Mouse (Mus musculus): ENCODE results near the gene 4930442H23Rik.
"Not testable (repeated sequence)": the region's sequence is repeated elsewhere in the genome, so short reads cannot be mapped to it uniquely, and the experiment has no call there.

Gene 4930442H23Rik

DNA sequence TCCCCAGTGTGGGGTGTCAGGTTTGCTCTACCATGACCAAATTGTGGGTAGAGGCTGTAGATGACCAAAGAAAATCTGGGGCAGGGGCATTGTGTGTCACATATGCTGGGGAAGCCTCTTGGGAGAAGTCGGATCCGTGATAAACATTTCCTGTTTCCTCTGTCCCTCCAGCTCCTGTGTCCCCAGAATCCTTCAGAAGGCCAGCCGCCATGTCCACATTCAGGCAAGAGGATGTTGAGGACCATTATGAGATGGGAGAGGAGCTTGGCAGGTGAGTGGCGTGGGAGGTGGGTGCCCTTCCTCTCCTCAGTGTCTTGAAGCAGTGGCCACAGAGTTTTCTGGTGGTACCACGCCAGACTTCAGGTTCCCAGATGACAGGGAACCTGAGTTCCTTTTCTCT lies at the start of gene 4930442H23Rik:
4930442H23Rik (minus strand) TSS at position 45 of the 400 bp plus-strand sequence.
- no peak for DNase-seq

DNA sequence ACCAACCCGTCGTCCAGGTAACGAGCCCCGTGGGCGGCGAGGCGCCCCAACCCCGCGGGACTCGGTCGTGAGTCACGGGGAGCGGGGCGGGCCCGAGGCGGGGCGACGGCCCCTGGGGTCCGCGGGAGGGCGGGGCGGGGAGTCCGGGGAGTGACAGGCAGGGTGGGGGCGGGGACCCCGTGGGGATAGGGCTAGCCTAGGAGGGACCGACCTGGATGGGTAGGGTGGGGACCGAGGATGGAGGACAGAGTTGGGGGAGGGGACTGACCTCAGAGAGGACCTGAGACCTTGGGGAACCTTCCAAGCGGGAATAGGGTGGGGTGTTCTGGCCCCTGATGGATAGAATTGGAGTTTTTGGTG lies 49.6 kb upstream of the 4930442H23Rik start:
- no peak for DNase-seq

DNA sequence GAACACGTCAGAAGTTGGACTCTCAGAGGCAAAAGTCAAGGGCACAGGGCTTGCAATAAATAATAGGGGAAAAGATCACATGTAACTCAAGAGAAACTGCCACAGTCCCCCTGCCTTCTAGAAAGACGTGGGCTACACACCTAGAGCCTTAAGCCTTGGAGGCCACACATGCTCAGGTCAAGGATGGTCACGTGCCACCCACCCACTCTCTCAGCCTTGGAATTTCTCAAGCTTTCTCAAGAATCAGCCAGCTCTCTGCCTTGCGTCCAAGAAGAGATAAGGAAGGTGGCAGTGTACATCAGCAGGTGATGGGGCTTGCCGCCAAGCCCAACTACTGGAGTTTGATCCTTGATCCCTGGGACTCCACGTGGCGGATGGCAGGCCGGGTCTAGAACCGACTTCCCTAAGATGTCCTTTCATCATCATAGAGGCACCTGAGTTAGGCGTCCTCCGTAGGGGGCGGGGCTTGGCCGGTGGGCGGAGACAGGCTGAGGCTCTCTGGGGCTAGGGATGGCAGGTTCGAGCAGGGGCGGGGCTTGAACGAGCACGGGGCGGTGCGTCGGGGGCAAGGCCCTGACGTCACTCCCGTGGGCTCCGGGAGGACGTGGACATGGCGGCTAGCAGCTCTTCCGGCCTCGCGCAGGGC lies 49.1 kb upstream of the 4930442H23Rik start, which contains the start of gene Zfr2:
Zfr2 (plus strand) TSS at position 576 of the 646 bp plus-strand sequence.
- DNase-seq, result peak; percentile 91 to 93

DNA sequence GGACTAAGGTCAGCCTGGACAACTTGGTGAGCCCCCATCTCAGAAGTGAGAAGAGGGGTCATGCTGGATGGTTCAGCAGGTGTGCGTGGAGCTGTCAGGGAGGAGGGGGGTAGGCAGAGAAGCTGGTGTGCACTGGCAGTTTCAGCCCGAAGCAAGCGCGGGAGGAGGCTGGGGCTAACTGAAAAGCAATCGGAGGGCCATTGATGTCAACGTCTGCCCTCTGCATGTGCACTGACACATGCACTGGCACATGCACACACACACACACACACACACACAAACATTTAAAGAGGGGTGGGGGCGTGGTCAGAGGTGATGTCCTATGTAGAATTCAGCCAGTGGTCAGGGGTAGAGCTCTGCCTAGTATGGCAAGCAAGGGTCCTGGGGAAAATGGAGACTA lies 47.8 kb upstream of the 4930442H23Rik start:
- no peak for DNase-seq

DNA sequence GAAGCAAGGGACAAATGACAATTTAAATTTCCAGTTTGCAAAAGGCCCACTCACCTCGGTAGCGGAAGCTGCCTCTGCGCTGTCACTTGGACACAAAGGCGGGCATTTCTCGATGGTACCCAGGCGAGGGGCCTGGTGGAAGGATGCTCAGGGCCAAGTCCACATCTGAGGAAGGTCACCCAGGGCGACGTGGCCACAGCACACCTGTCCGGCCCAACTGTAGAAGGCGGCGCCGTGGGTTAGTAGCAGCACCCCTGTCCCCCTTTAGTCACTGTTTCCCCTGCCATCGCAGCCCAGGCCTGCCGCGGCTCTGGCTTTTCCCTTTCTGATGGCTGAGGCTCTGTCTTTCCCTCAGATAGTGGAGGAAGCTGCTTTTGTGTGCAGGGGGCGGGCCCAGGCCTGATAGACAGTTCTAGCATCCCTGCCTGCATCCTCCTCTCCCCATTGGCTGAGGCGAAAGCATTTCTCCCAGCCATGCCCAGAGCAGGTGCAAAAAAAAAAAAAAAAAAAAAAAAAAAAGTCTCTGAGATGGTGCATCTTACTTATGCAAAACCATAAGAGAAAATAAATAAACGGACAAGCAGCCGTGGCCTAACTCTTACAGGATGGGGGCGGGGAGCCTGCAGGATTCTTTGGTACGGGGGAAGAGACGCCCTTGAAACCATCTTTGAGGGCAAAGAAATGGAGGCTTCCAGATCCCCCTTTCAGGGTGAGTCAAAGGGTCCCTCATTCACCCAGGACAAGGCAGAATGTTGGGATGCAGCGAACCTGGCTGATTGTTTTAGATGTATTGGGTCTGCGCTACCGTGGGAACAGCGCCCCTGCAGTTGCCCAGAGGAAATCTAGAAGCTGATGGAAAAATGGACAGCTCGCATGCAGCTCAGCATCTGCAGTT lies 47.0 kb upstream of the 4930442H23Rik start, which contains the start of gene Atcay:
Atcay (minus strand) TSS at position 396 of the 895 bp plus-strand sequence.
- no peak for DNase-seq

DNA sequence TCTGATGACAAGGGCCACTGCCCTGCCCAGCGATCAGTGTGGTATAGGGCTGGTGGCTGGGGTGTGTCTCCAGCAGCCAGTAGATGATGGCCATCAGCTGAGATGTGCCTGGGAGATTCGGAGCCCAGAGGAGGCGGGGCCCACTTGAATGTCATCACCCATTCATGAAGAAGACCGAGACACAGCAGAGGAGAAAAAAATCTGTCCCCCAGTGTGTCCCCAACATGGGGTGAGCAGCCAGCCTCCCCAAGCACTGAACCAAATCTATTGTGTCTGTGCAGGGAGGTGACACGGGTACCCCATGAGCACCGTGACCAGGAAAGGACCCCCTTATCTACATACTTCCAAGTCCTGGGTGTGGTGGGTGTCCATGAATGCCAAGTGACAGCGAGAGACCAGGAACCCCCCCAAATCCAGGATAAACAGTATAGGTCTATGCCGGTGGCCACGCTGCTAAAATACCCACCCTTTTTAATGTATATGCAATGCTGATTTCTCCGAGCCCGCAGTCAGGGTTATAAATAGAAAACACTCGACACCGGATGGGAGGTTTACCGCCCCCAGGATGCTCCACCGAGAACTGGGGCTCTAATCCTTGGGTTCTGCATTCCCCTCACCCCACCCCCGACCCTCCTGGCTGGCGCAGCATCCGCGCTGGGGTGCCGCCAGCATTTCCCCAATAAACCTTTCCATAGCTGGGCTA lies 46.2 kb upstream of the 4930442H23Rik start:
- no peak for DNase-seq

DNA sequence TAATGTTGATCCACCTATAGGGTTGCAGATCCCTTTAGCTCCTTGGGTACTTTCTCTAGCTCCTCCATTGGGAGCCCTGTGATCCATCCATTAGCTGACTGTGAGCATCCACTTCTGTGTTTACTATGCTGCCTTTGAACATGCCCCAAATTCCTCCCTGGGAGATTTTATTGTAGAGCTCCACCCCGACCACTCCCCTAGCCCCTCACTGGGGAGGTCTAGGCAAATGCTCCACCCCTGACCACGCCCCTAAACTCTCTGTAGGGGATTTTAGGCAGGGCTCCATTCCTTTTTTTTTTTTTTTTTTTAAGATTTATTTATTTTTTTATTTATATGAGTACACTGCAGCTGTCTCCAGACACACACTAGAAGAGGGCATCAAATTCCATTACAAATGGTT lies 40.1 kb upstream of the 4930442H23Rik start:
- DNase-seq, result not testable (repeated sequence)

DNA sequence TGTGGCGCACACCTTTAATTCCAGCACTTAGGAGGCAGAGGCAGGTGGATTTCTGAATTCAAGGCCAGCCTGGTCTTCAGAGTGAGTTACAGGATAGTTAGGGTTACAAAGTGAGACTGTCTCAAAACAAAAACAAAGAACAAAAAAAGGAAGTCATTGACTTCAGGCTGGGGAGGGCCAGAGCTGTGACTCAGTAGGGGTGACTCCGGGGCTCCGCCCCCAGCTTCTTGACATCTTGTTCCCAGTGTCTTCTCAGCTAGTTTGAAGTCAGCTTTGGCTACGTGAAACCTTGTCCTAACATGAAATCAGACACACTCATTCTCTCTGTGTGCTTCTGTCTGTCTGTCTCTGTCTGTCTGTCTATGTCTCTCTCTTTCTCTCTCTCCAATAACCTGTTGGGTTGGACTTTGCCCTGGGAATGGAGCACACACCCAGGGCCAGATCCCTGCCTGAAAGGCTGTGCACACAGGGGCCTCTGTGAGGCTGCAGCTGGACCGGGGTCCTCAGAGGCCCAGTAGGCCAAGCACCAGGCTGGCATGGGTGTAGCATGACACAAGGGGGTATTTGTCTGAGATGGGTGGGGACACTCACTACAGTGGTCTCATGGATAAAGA lies 37.9 kb upstream of the 4930442H23Rik start:
- DNase-seq, result no peak

DNA sequence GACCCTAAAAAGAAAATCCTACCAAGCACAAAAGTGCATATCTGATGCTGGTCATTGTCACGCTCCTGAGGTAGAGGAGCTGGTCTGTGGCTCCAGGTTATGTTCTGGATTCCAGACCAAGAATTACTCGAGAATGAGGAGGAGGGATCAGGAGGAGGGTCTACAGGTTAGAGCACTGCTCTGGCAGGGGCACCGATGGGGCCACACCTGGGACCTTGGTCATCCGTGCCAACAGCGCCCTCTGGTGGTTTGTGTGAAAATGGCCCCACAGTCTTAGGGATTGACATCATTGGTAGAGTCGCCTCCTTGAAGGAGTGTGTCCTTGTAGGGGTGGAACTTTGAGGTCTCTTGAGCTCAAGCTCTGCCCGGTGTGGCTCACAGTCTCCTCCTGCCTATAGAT lies 34.3 kb upstream of the 4930442H23Rik start:
- peak; percentile 52 to 79 for DNase-seq

DNA sequence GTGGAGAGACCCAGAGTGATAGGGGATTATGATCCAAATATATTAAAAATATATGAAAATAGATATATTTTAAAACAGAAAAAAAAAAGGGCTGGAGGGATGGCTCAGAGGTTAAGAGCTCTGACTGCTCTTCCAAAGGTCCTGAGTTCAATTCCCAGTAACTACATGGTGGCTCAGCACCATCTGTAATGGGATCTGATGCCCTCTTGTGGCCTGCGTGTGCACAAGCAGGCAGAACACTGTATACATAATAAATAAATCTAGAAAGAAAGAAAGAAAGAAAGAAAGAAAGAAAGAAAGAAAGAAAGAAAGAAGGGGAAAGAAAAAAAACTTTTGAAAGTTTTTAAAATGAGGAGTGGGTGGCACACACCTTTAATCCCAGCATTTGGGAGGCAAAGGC lies 33.6 kb upstream of the 4930442H23Rik start:
- not testable (repeated sequence) for DNase-seq

DNA sequence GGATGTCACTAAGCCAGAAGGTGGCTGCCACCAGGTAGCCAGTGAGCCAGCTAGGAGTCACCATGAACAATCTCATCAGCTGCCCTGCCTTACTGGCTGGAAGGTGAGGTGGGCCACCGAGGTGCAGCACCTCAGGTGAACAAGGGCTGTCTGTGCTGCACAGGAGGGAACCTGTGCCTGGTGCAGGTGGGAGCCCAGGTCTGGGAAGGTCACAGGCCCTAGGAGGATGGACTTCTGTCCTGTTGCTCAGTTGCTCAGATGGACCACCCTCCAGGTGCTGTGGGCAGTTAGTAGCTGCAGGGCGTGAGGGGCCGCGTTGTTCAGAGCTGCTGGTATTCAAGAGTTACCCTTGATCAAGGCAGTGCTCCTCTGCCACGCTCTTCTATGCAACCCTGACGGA lies 33.2 kb upstream of the 4930442H23Rik start:
- no peak for DNase-seq

DNA sequence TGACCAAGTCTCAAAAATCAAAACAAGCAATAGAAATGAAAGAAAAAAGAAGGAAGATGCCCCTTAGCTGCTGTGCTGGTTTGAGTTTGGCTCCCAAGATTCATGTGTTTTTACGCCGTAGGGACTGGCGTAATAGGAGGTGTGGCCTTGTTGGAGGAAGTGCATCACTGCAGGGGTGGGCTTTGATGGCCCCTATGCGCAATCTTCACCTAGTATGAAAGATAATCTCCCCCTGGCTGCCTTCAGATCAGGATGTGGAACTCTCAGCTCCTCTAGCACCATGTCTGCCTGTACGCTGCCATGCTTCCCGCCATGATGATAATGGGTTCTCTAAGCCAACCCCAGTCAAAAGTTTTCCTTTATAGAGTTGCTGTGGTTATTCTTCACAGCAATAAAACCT lies 32.6 kb upstream of the 4930442H23Rik start:
- DNase-seq, result no peak

DNA sequence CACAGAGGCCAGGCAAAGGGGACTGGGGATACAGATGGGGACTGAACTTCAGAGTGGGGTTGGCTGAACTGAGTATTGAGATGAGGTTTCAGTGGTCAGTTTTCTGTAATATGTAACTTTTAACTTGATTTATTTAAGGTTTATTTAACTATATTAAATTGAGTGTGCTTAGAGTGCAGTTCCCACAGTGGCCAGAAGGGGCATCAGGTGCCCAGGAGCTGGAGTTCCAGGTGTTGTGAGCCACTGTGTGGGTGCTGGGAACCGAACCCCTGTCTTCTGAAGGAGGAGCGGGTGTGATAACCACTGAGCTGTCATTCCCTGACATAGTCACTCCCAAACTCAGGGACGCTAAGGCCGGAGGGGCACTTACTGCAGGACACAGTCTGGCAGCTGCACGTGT lies 26.5 kb upstream of the 4930442H23Rik start:
- DNase-seq, result no peak

DNA sequence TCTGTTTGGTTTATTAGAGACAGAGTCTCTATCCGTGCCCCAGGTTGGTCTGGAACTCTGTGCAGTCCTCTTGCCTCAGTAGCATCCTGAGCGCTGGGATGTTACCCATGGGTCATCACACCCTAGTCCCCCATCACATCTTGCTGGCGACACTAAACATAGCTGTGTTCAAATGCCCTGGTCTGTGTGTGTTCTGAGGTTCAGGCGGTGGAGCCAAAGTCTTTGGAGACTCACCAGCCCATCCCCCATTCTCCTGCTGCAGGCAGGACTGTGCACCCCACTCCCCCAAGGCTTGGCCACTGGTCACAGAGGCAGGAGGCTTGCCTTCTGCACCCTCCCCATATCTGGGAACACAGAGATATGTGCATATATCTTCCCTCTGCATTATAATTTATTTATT lies 20.5 kb upstream of the 4930442H23Rik start:
- DNase-seq, result no peak

DNA sequence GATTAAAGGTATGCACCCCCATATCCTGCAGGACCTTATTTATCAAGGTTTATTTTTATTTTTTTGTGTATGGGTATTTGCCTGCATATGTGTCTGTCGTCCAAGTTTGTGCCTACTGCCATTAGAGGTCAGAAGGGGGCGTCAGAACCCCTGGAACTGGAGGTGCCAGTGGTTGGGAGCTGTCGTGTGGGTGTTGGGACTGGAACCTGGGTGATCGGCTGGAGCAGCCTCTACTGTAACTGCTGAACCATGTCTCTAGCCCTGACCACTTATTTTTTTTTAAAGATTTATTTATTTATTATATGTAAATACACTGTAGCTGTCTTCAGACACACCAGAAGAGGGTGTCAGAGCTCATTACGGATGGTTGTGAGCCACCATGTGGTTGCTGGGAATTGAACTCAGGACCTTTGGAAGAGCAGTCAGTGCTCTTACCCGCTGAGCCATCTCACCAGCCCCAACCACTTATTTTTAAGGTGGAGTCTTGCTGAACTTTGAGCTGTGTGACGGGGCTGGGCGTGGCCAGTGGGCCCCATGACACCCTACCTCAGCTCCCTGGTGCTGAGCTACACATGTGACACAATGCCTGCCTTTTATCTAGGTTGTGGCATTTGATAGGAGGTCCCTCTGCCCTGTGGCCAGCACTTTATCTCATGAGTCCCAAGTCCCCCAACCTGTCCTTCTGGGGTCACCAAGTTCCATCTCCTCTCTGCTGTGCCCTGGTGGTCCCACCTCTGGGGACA lies 19.5 kb upstream of the 4930442H23Rik start:
- no peak for DNase-seq

DNA sequence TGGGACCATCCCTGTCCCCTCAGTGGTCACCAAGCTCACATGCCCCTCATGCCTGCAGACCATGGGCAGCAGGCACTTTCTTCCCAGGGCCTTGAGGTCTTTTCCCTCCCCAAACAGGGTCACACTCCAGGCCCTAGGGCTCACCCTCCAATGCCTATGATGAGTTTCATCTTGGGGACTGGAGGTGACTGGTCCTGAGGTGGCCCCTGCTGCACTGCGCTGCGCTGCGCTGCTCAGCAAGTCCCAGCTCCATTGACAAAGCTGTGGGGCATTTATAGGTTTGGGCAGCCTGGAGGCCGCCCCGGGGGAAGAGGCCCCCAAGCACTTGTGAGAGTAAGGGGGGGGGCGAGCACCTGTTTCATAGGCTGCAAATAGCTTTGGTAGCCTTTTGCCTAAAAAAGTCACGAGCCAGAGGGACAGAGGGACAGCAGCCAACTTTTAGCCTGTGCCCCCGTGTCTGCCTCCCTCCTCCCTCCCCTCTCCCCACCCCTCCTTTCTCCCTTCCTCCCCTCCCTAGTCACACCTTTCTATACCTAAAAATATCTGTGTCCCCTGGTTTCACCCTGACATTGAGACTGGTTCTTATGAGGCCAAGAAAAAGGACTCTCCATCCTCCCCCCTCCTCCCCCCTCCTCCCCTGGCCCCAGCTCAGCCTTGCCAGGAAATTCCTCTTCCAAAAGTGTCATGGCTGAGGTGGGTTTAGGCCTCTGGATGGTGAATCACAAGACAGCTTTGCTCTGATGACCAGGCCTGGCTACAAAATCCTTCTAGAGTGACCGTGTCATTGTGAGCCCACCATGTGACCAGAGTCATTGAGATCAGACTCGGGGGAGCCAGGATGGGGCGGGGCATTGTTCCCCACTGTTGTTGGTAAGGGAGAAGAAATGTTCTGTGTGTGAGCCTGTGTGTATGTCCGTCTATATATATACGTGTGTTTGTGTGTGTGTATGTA lies 18.4 kb upstream of the 4930442H23Rik start, which contains the start of gene Nmrk2:
Nmrk2 (minus strand) TSS at position 245 of the 952 bp plus-strand sequence.
- no peak for DNase-seq

DNA sequence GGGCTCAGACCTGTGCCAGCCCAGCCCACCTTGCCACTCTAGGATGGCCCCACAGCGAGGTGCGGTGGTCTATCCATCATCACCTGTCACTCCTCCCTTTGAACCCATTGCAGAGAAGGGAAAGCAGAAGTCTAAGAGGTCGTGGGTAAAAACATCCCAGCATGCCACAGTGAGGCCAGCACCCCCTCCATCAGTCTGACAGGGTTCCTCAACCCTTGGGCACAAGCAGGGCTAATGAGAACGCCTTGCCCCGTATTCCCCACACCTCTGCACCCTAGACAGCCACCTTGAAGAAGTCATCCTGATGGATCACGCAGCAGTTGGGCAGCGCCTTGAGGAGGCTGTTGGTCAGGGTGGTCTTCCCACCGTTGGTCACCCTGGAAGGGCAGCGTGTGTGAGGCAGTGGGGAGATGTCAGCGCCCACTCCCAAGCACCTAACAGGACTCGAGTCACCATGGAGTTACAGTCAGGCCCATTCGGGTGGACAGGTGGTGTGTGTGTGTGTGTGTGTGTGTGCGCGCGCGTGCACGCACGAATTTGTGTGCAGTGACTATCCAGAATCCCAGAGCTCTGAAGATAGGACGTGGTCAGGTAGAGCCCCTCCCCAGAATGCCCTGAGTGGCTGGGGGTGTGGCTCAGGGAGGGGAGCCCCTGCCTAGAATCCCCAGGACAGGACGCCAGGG lies 17.1 kb upstream of the 4930442H23Rik start:
- DNase-seq, result no peak

DNA sequence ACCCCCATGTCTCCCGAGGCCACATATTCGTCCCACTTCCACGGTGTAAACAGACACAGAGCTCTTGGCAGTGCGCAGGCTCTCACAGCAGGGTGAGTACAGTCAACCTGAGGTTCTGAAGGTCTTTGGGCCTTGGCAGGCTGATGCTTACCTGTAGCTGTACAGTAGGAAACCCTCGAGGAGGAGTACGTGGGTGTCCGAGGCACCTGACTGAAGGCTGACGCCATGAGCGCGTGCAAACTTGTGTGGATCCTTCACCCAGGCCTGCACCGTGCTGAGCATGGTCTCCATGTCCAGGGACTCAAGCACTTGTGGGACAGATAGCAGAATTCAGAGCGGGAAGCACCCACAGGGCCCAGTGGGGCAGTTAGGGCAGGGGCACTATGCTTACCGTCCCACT lies 16.5 kb upstream of the 4930442H23Rik start:
- no peak for DNase-seq

DNA sequence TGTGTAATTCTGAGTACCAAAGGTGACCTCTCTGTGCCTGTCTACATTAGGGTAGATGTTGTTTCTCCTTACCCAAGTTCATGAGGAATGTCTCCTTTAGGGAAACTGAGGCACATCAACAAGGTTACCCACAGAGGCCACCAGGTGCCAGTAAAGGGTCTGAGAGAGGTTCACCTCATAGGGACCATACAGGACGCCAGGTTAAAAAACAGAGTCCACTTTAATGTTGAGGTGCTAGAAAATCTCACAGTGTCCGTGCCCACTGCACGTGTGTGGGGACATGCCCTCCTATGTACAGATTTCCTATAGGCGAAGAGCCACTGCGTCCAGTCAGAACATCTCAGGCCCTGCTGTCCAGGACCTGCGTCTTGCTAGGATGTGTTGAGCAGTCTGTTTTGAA lies 15.3 kb upstream of the 4930442H23Rik start:
- no peak for DNase-seq

DNA sequence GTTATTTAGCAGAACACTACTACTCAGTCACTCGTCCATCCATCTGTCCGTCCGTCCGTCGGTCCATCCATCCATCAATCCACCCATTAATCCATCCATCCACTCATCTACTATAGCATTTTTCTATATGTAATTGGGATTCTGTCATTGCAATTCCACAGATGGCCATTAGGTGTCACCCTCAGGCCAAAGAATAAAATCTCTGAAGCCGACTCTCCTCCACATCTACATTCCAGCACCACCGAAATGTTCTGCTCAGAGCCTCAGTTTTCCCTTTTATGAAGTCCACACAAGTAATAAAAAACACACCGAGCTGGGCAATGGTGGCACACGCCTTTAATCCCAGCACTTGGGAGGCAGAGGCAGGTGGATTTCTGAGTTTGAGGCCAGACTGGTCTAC lies 14.6 kb upstream of the 4930442H23Rik start:
- peak in 1 of 2 experiments; percentile 66 for DNase-seq

Measured in kidney, adult 8-10 months (tissue).